Mouse (Mus musculus) cerebellum, adult 2 months (tissue): ENCODE measurements around the gene Rorc. TPM values are rescaled to one million over a fixed set of nuclear protein-coding genes. Genes with fewer than 3 reads are reported as not detected.

ENCODE experiments used
- DNase-seq, 2 experiments: peaks; one replicate each; pipeline ENCODE4 v3.0.0; 2021
- H3K27ac ChIP-seq: fragments of 200-500 bp; 2 replicates; pipeline ENCODE4 v1.5.1; 2012; ENCODE audit warnings: low read length, control low read depth, inconsistent platforms; ENCODE audit not compliant: insufficient read depth
- H3K27me3 ChIP-seq: fragments of 200-500 bp; 2 replicates; pipeline ENCODE4 v1.6.1; 2012; ENCODE audit warnings: inconsistent platforms, mild to moderate bottlenecking, low read length, moderate library complexity; ENCODE audit not compliant: control insufficient read depth, insufficient read depth
- H3K4me1 ChIP-seq: fragments of 200-500 bp; 2 replicates; pipeline ENCODE4 v1.6.1; 2011; ENCODE audit warnings: low read length; ENCODE audit not compliant: control insufficient read depth, insufficient read depth
- H3K4me3 ChIP-seq: fragments of 200-500 bp; replicated peaks from 2 replicates; pipeline ENCODE3; 2011; ENCODE audit warnings: mild to moderate bottlenecking, low read depth, low read length, control low read depth; ENCODE audit not compliant: insufficient read depth
- CTCF ChIP-seq: fragments of 200-500 bp; IDR thresholded peaks from 2 replicates; pipeline ENCODE4 v1.5.1; 2011; ENCODE audit warnings: low read depth, mild to moderate bottlenecking, control low read depth, low read length, moderate library complexity, borderline replicate concordance; ENCODE audit not compliant: insufficient read depth
- POLR2A ChIP-seq: fragments of 200-500 bp; IDR thresholded peaks from 2 replicates; pipeline ENCODE4 v1.6.1; 2011; ENCODE audit warnings: low read length, control low read depth, borderline replicate concordance; ENCODE audit not compliant: insufficient read depth
- WGBS: fragments of 180-500 bp; shearing (Covaris S2); methylation state at CpG from one replicate; pipeline ENCODE4 v1.1.7; 2018; 5-methylcytosine and 5-hydroxymethylcytosine counted together
- polyA plus RNA-seq: library from polyadenylated mRNA; depleted of rRNA; stranded (reverse); fragments of >200 nt; gene quantifications from 2 replicates; pipeline ENCODE4 v1.2.3, GENCODE M21; 2012

The Rorc gene
- polyA plus RNA-seq, 1 experiment = 20.9 TPM

GRCm38 (mm10) chr3:94399663-94400310 lies 27.2 kb downstream of the Rorc start:
- 54% methylated on average over 5 of the region's 5 CpGs for WGBS
- no peak for TF ChIP-seq CTCF
- no peak for DNase-seq
- Histone ChIP-seq H3K27ac (no peak overlapping the region), H3K4me1 (peaks cover 4% of the 10 kb centered on the region; the same call in 1 of the 2 replicates), H3K4me3 (no peak overlapping the region), H3K27me3 (no peaks in the 10 kb centered on the region)

GRCm38 (mm10) chr3:94402451-94402850 lies 29.9 kb downstream of the Rorc start:
- Histone ChIP-seq H3K27me3 (no peaks in the 10 kb centered on the region), H3K4me3 (no peak overlapping the region), H3K4me1 (peaks cover 4% of the 10 kb centered on the region; the same call in 1 of the 2 replicates), H3K27ac (no peak overlapping the region)
- TF ChIP-seq POLR2A (no peak), CTCF (no peak)
- 69% methylated on average over 8 of the region's 8 CpGs for WGBS
- DNase-seq = no peak

GRCm38 (mm10) chr3:94404366-94405054 lies 31.9 kb downstream of the Rorc start:
- Histone ChIP-seq H3K27me3 (no peaks in the 10 kb centered on the region), H3K27ac (no peak overlapping the region)

DNA sequence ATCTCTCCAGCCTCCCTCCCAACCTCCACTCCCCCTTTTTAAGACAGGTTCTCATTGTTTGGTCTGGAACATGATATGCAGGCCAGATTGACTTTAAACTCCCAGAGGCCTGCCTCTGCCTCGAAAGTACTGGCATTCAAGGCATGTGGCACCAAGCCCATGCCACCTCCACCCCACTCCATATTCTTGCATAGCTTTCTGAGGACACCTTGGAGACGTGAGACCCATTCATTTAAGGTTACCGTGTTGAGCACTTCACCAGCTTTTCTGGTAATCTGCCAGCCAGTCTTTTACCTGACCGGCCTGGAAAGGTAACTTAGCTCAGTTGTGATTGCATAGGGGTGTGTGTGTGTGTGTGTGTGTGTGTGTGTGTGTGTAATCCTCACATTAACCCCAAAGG lies 33.0 kb downstream of the Rorc start:
- DNase-seq = no peak
- TF ChIP-seq CTCF (no peak), POLR2A (no peak)
- Histone ChIP-seq H3K27me3 (no peaks in the 10 kb centered on the region), H3K27ac (no peak overlapping the region), H3K4me1 (no peaks in the 10 kb centered on the region; the same call in 1 of the 2 replicates), H3K4me3 (no peak overlapping the region)
- 69% methylated on average over 4 of the region's 4 CpGs for WGBS

More at GRCm38 (mm10) chr3:94404366-94405054, 31.9 kb downstream of the Rorc start:
- 23% methylated on average over 7 of the region's 7 CpGs for WGBS
- Histone ChIP-seq H3K4me3 (no peak overlapping the region), H3K4me1 (peaks cover 4% of the 10 kb centered on the region; the same call in 1 of the 2 replicates)
- no peak for DNase-seq
- TF ChIP-seq CTCF = no peak
- TF ChIP-seq POLR2A = no peak

GRCm38 (mm10) chr3:94412530-94412929 lies 39.9 kb downstream of the Rorc start:
- TF ChIP-seq CTCF (no peak), POLR2A (no peak)
- Histone ChIP-seq H3K4me3 (peak overlapping the region; percentile 76), H3K27ac (peak overlapping the region; percentile 49), H3K4me1 (no peaks in the 10 kb centered on the region; the same call in 1 of the 2 replicates), H3K27me3 (no peaks in the 10 kb centered on the region)
- under 1% methylated on average over 25 of the region's 25 CpGs for WGBS
- DNase-seq = no peak

GRCm38 (mm10) chr3:94413031-94413679 lies 40.6 kb downstream of the Rorc start, which contains the start of gene Tdrkh:
Gene Tdrkh (plus strand): TSS chr3:94413273.
- Histone ChIP-seq H3K27ac (peak within 1 kb of the TSS; percentile 63), H3K4me1 (no peaks in the 10 kb centered on the region; the same call in 1 of the 2 replicates), H3K4me3 (peak within 1 kb of the TSS; percentile 88), H3K27me3 (no peaks in the 10 kb centered on the region)
- TF ChIP-seq POLR2A (peak; percentile 88), CTCF (no peak)
- peak; percentile 97 to 99 for DNase-seq
- WGBS = 3% methylated on average over 52 of the region's 52 CpGs

DNA sequence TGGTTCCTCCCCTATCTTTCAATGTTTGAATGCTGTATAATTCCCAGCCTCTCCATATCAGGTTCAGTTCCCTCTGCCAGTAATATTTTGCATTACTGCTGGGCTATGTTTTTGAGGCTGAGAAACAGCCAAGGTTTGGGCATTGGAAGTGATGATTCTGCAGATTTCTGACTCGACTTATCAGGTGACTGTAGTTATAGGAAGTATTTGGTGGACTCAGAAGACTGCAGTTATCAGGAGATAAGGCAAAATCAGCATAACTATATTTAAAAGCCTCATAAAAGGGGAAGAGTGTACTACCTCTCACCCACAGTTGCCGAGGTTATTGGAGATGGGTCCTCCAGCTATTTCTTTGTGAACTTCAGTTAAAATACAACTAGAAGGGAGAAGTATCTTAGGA lies 58.4 kb downstream of the Rorc start:
- Histone ChIP-seq H3K27ac (no peak overlapping the region), H3K27me3 (no peaks in the 10 kb centered on the region), H3K4me1 (no peaks in the 10 kb centered on the region), H3K4me3 (no peak overlapping the region)
- 84% methylated on average over 2 of the region's 2 CpGs for WGBS
- TF ChIP-seq CTCF = no peak
- no peak for TF ChIP-seq POLR2A
- DNase-seq = no peak
